Mouse (Mus musculus) megakaryocyte, embryonic 14.5 days (primary cell): ENCODE results near the gene Oat. TPM values are rescaled to one million over a fixed set of nuclear protein-coding genes. Genes with fewer than 3 reads are reported as not detected.

Experiments used
- H3K27me3 ChIP-seq: replicated peaks from 2 replicates; pipeline ENCODE3; 2012; ENCODE audit warnings: inconsistent platforms
- H3K36me3 ChIP-seq: replicated peaks from 2 replicates; pipeline ENCODE3; 2012; ENCODE audit warnings: low read length, inconsistent platforms, mixed read lengths
- H3K4me1 ChIP-seq: 2 replicates; pipeline ENCODE4 v1.6.1; 2012; ENCODE audit warnings: inconsistent platforms
- H3K4me3 ChIP-seq: replicated peaks from 2 replicates; pipeline ENCODE3; 2012; ENCODE audit warnings: moderate library complexity, mild to moderate bottlenecking, inconsistent platforms
- H3K9me3 ChIP-seq: 2 replicates; pipeline ENCODE4 v1.6.1; 2012; ENCODE audit warnings: inconsistent platforms
- FLI1 ChIP-seq: IDR thresholded peaks from 2 replicates; pipeline ENCODE4 v1.6.1; 2012; ENCODE audit warnings: low read length, inconsistent platforms, mixed read lengths
- GATA1 ChIP-seq: IDR thresholded peaks from 3 replicates; pipeline ENCODE4 v1.6.1; 2012; ENCODE audit warnings: mixed read lengths, low read length, inconsistent platforms, borderline replicate concordance
- polyA plus RNA-seq: library from polyadenylated mRNA; stranded (reverse); fragments of >175 nt; gene quantifications from 2 replicates; pipeline ENCODE4 v1.2.3, GENCODE M21; 2012; ENCODE audit warnings: low replicate concordance; ENCODE audit not compliant: insufficient read depth

Oat gene
- polyA plus RNA-seq, 1 experiment, result 0.77 TPM

DNA sequence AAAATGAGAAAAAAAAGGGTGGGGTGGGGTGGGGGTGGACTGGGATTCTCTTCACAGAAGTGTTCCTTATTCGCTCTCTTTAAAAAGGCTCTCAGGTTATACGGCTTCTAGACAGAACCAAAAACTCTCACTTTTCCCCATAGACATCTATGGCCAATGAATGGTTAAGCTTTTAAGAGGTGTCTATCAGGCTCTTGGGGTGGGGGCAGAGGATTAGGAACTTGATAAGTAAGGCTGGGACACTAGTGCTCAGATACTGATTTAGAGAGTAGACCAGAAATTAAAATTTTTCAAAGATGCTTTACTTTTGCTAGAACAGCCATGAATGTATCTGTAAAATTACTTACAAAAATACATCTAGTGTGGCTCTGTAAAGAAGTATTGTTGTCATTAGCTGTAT, 18.1 kb upstream of the Oat start:
- H3K4me3 ChIP-seq, result no peak overlapping the region
- H3K4me1 ChIP-seq, result peaks cover 28% of the 10 kb centered on the region
- TF ChIP-seq FLI1, result no peak
- no peak for TF ChIP-seq GATA1
- H3K36me3 ChIP-seq, result no peaks in the 10 kb centered on the region
- H3K27me3 ChIP-seq, result peaks cover 83% of the 10 kb centered on the region
- H3K9me3 ChIP-seq, result no peaks in the 10 kb centered on the region

DNA sequence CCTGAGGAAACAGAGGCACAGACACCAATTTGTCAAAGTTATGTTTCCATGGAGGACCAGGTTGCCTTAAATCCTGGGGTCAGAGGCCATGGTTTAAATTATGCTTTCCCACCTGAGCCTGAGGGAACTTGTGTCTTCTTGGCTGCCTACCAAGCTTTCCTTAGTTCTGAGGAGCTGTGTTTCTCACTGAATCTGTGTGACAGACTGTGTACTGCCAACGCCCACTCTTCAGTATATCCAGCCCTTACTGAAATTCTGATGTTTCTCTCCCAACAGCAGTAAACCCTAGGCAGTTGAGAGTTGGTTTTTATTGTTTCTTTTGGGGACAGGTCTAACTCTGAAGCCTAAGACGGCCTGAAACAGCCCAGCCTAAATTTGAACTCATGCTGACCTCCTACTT, 17.6 kb upstream of the Oat start:
- Histone ChIP-seq H3K36me3 (no peaks in the 10 kb centered on the region), H3K27me3 (peaks cover 78% of the 10 kb centered on the region), H3K4me1 (peaks cover 22% of the 10 kb centered on the region)

DNA sequence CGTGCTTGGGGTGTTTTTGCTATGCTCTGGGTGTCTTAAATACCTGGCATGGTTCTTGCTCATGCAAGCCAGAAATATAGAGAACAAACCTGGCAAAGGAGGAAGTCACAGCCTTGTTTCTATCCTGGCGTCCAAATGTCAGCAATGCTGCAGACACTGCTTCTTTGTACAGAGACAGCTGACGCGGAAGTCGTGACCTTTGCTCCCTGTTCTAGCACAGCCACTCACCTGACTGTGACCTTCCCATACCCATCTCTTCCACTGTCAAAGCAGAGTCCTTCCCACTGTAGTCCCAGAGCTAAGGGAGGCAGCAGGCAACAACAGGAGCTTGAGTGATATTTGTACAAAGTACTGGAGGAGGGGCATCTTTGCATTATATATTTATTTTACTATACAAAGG, 13.4 kb upstream of the Oat start:
- no peaks in the 10 kb centered on the region for H3K9me3 ChIP-seq
- no peak overlapping the region for H3K4me3 ChIP-seq
- no peaks in the 10 kb centered on the region for H3K4me1 ChIP-seq
- peaks cover 49% of the 10 kb centered on the region for H3K27me3 ChIP-seq
- no peak for TF ChIP-seq GATA1
- TF ChIP-seq FLI1, result no peak
- no peaks in the 10 kb centered on the region for H3K36me3 ChIP-seq

More for the DNA sequence above, 17.6 kb upstream of the Oat start:
- TF ChIP-seq FLI1, result no peak
- TF ChIP-seq GATA1, result no peak
- H3K9me3 ChIP-seq, result no peaks in the 10 kb centered on the region
- no peak overlapping the region for H3K4me3 ChIP-seq

DNA sequence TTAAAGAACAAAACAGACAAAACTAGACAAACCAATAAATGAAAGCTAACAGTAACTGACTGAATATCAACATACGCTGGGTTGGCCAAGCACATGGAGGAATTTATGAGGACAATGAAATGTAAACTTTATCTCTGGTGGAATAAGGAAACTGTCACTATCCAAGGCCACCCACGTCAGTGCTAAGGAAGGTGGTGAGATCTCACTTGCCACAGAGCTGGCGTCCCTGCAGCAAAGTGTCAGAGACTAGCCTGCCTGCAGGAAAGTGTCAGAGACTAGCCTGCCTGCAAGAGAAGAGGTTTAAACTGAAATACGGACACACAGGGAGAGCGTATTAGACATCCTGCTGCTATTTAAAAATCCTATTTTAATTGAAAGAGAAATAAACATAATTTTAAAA, 11.0 kb upstream of the Oat start:
- no peaks in the 10 kb centered on the region for H3K4me1 ChIP-seq
- H3K36me3 ChIP-seq, result no peaks in the 10 kb centered on the region
- peaks cover 9% of the 10 kb centered on the region for H3K9me3 ChIP-seq
- no peak overlapping the region for H3K4me3 ChIP-seq
- peaks cover 47% of the 10 kb centered on the region for H3K27me3 ChIP-seq
- no peak for TF ChIP-seq GATA1
- TF ChIP-seq FLI1, result no peak

DNA sequence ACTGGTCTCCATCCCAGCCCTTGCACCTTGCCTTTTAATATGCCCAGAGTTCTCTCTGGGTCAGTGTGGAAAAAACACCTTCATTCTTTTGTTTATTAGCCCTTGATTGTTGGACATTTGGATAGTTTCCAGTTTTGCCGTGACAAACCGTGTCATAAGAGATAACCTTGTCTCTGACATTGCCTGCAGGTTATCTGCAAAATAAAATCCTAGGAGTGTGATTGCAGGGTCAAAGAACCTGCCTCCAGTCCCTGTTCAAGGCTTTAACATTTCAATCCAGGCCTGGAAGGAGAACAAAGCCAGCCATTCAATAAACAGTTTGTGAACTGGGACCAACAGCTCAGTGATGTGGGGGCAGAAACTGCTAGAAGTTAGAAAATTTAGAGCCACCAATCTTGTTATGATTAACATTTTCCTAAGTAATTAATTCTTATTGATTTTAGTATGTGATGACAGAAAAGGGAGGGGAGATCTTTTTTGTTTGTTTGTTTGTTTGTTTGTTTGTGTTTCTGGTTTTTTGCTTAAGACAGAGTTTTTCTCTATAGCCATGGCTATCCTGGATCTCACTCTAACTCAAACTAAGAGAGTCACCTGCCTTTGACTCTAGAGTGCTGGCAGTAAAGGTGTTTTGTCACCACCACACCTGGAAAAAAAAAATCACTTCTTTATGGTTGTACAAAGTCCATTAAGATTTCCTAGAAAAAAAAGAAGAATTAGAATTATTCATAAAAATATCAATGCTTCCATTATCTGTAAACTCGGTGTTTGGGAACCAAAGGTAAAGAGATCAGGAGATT, 9.7 kb upstream of the Oat start:
- H3K27me3 ChIP-seq, result peaks cover 40% of the 10 kb centered on the region
- no peak overlapping the region for H3K4me3 ChIP-seq
- H3K36me3 ChIP-seq, result no peaks in the 10 kb centered on the region
- H3K4me1 ChIP-seq, result no peaks in the 10 kb centered on the region
- peaks cover 9% of the 10 kb centered on the region for H3K9me3 ChIP-seq
- TF ChIP-seq FLI1, result no peak
- TF ChIP-seq GATA1, result no peak

DNA sequence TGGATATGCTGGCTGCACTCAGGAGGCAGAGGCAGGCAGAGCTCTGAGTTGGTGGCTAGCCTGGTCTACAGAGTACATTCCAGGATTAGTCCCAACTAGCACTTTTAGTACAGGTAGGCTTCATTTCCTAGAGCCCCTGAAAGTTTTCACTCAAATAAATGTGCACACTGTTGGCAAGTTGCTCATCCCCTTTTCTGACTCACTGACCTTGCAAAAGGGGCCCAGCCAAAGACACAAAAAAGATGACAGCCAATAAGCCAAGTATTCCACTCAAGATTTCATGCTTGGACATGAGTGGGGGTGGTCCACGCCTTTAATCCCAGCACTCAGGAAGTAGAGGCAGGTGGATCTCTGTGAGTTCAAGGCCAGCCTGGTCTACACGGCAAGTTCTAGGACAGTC, 5.2 kb upstream of the Oat start:
- H3K4me3 ChIP-seq, result no peak overlapping the region
- H3K36me3 ChIP-seq, result no peaks in the 10 kb centered on the region
- peaks cover 7% of the 10 kb centered on the region for H3K4me1 ChIP-seq
- peaks cover 9% of the 10 kb centered on the region for H3K9me3 ChIP-seq
- H3K27me3 ChIP-seq, result peaks cover 49% of the 10 kb centered on the region
- TF ChIP-seq FLI1 (no peak), GATA1 (no peak)

DNA sequence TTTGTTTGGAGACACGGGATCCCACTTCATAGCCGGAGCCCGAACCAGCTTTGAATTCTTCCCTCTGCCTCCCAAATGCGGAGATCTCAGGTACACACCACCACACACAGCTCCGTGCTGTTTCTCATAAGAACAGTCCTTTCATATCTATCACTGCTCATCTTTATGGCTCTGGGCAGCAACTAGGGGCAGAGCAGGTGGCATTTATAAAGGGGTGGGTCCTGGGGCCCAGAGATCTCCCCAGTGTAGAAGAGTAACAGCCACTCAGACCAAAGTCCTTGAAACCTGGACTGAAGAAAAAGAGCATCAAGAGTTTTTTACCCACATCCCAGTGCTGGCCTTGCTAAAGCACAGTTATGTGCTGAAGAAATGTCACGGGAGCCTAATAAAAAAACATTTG, 4.3 kb upstream of the Oat start:
- Histone ChIP-seq H3K4me1 (peaks cover 9% of the 10 kb centered on the region), H3K27me3 (peaks cover 49% of the 10 kb centered on the region), H3K4me3 (no peak overlapping the region), H3K36me3 (no peaks in the 10 kb centered on the region), H3K9me3 (peaks cover 9% of the 10 kb centered on the region)
- TF ChIP-seq FLI1 (no peak), GATA1 (no peak)

DNA sequence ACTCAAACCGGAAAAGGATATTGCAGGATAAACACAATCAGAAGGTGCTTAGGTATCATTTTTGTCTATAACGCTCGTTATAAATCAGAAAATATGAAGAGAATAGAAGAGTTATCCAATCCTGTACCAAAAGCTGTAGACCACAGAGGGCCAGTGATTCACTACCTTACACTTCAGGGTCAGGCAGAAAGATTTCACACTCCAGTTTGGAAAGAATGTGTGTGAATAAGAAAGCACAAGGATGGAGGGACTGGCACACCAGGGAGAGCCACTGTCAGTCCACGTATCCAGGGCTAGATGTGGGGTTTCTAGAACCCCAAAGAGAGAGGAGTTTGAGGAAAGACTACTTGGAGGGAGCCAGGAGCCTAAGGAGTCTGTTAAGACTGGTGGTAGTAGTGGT, 693 bp upstream of the Oat start:
- H3K9me3 ChIP-seq, result no peaks in the 10 kb centered on the region
- peak overlapping the region; percentile 99 for H3K4me3 ChIP-seq
- TF ChIP-seq FLI1 (no peak), GATA1 (no peak)
- H3K36me3 ChIP-seq, result no peaks in the 10 kb centered on the region
- H3K4me1 ChIP-seq, result peaks cover 37% of the 10 kb centered on the region
- H3K27me3 ChIP-seq, result peaks cover 28% of the 10 kb centered on the region

DNA sequence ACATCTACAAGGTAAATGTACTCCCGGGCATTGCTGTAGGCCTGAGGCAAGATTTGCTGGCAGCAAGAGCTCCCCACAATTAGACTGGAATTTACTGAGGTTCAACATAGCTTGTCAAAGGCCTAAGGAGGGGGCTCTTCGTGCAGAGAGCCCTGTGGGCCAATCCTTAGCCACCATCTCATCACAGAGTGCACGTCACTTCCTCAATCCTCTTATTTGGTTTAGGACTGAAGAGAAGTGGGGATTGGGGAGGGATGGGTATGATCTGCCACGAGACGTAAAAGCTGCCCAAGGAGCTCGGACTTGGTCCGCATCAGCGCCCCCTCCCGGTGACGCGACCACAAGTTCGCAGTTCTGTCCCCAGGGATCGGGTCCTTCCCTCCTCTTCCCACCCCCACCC, 575 bp downstream of the Oat start:
- Histone ChIP-seq H3K4me1 (peaks cover 46% of the 10 kb centered on the region), H3K36me3 (no peaks in the 10 kb centered on the region), H3K27me3 (peaks cover 22% of the 10 kb centered on the region), H3K9me3 (no peaks in the 10 kb centered on the region), H3K4me3 (peak overlapping the region; percentile 99)
- TF ChIP-seq FLI1 (no peak), GATA1 (no peak)

DNA sequence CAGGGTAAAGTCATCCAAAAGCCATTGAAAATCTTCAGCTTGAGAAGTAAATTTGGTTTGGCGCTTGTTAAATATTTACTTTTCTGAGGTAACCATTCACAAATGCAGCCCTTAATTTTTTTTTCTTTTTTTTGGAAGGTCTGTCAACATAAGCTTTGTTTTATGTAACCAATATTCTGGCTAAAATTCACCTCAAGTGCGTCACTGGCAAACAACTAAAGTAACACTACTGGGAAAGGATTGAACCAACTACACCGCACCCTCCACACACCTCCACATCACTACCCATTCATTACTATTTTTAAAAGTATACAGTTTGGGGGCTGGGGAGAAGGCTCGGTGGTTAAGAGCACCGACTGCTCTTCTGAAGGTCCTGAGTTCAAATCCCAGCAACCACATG, 1.6 kb downstream of the Oat start:
- Histone ChIP-seq H3K36me3 (peaks cover 9% of the 10 kb centered on the region), H3K27me3 (peaks cover 13% of the 10 kb centered on the region), H3K4me1 (peaks cover 55% of the 10 kb centered on the region), H3K4me3 (no peak overlapping the region), H3K9me3 (no peaks in the 10 kb centered on the region)
- TF ChIP-seq FLI1 (no peak), GATA1 (no peak)

DNA sequence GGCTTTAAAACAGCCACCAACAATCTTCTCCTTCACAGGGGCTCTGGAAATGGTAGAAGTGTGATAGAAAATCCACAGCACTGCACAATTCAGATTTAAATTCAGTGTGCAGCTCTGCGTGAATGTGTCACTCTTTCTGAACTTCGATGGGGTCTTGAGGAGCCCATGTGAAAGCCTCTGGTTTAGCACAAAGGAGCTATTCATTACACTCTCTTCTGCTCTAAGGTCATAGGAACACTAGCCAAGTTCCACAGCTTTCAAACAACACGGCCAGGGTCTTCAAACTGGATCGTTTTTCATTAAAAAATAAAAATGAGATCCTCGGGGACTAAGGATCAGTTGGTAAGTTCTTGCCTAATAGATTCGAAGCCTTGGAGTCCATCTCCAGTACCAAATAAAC, 3.0 kb downstream of the Oat start:
- Histone ChIP-seq H3K4me1 (peaks cover 68% of the 10 kb centered on the region), H3K27me3 (peaks cover 5% of the 10 kb centered on the region), H3K9me3 (no peaks in the 10 kb centered on the region), H3K36me3 (peaks cover 23% of the 10 kb centered on the region), H3K4me3 (no peak overlapping the region)
- TF ChIP-seq FLI1 (no peak), GATA1 (no peak)
